Mouse (Mus musculus): ENCODE results near the gene Cstb. TPM values are rescaled to one million over a fixed set of nuclear protein-coding genes. Genes with fewer than 3 reads are reported as not detected.

Cstb gene
- polyA plus RNA-seq, 1 experiment = 20.4 TPM

DNA sequence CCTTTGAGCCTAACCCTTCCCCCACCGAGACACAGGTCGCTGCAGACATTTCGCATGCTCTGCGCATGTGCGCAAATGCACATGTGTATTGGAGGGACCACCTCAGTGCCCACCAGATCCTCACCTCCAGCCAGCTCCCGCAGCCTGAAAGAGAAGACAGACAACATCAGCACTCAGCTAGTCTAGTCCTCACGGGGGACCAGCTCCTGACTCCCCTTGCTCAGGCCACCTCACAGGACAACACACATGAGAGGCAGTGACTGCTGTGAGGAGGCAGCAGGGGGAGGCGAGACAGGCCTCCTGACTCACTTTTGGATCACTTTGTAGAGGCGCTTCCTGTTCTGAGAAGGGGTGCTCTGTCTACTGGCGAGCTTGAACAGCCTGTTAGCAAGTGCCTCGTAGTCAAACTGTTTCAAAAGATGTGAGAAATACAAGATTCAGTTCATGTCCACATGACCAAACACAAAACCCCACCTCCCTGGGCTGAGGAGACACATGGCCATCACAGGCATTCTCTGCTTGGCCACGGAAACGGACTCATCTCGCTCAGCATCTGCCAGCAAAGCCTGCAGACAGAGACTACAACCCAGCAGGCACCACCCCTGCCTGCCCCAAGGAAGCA, 23.1 kb upstream of the Cstb start:
- TF ChIP-seq POLR2A (IDR thresholded peaks at IDR 0.05; ENCODE audit: low read depth, low read length) (no peak), CTCF (IDR thresholded peaks at IDR 0.05; ENCODE audit: extremely low read depth, insufficient read depth, insufficient read length, insufficient replicate concordance) (no peak)
- Histone ChIP-seq H3K4me3 (ENCODE audit: extremely low read depth, insufficient read depth, insufficient read length) (no peak overlapping the region), H3K4me1 (ENCODE audit: control insufficient read depth, insufficient read depth, insufficient read length) (peaks cover 5% of the 10 kb centered on the region; the same call in 1 of the 2 replicates), H3K27ac (ENCODE audit: insufficient read depth, low read length) (no peak overlapping the region), H3K27me3 (ENCODE audit: control insufficient read depth, insufficient read depth, low read length) (no peaks in the 10 kb centered on the region), H3K36me3 (ENCODE audit: control insufficient read depth, insufficient read depth, low read length) (peaks cover 57% of the 10 kb centered on the region)
- WGBS = 84% methylated on average over 14 of the region's 14 CpGs
- no peak for DNase-seq (ENCODE audit: low read depth in 1 of 2, low spot score in 2 of 2)

DNA sequence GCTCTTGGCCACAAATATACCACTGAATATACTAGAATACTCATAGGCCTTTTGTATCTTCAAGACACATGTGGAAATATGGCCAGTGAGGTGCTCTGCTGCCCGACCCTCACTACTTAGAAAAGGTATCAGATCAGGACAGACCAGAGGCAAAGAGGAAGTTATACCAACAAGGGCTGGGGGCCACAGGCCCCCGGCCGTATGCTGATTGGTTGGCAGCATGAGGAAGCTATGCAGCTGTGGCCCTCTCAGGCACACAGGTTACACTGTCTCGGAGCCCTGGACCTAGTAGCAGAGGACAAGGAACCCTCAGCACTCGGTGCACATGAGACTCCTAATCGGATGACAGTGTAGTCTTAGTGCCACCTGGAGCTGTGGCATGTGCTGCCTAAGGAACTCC, 19.3 kb upstream of the Cstb start:
- Histone ChIP-seq H3K4me1 (ENCODE audit: control insufficient read depth, insufficient read depth, insufficient read length) (peaks cover under 1% of the 10 kb centered on the region; the same call in 1 of the 2 replicates), H3K4me3 (ENCODE audit: extremely low read depth, insufficient read depth, insufficient read length) (no peak overlapping the region)
- DNase-seq (ENCODE audit: low read depth in 1 of 2, low spot score in 2 of 2) = no peak

DNA sequence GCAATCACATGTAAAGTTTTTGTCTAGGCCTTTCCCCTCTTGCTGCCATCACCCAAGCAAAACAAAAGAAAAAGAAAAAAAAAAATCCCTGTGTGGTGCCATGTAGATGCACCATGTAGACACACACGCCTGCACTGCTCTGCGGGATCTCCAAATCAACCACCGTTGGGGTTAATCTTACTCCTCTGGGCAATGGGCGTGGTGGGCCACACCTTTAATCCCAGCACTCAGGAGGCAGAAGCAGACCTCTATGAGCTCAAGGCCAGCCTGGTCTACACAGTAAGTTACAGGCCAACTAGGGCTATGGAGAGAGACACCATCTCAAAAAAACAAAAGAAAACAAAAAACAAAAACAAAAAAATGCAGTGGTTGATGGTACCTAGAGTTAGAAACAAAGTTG, 18.3 kb upstream of the Cstb start:
- Histone ChIP-seq H3K27ac (ENCODE audit: insufficient read depth, low read length) (no peak overlapping the region), H3K27me3 (ENCODE audit: control insufficient read depth, insufficient read depth, low read length) (no peaks in the 10 kb centered on the region), H3K36me3 (ENCODE audit: control insufficient read depth, insufficient read depth, low read length) (peaks cover 63% of the 10 kb centered on the region), H3K4me1 (ENCODE audit: control insufficient read depth, insufficient read depth, insufficient read length) (peaks cover 2% of the 10 kb centered on the region; the same call in 1 of the 2 replicates), H3K4me3 (ENCODE audit: extremely low read depth, insufficient read depth, insufficient read length) (no peak overlapping the region)
- TF ChIP-seq CTCF (IDR thresholded peaks at IDR 0.05; ENCODE audit: extremely low read depth, insufficient read depth, insufficient read length, insufficient replicate concordance) (no peak), POLR2A (IDR thresholded peaks at IDR 0.05; ENCODE audit: low read depth, low read length) (no peak)
- DNase-seq (ENCODE audit: low read depth in 1 of 2, low spot score in 2 of 2) = no peak
- 77% methylated on average over 4 of the region's 4 CpGs for WGBS

More for the DNA sequence above, 19.3 kb upstream of the Cstb start:
- TF ChIP-seq POLR2A (IDR thresholded peaks at IDR 0.05; ENCODE audit: low read depth, low read length) = no peak
- TF ChIP-seq CTCF (IDR thresholded peaks at IDR 0.05; ENCODE audit: extremely low read depth, insufficient read depth, insufficient read length, insufficient replicate concordance) = no peak
- H3K27me3 ChIP-seq (ENCODE audit: control insufficient read depth, insufficient read depth, low read length) = no peaks in the 10 kb centered on the region
- H3K36me3 ChIP-seq (ENCODE audit: control insufficient read depth, insufficient read depth, low read length) = peaks cover 71% of the 10 kb centered on the region
- 41% methylated on average over 6 of the region's 6 CpGs for WGBS
- no peak overlapping the region for H3K27ac ChIP-seq (ENCODE audit: insufficient read depth, low read length)

DNA sequence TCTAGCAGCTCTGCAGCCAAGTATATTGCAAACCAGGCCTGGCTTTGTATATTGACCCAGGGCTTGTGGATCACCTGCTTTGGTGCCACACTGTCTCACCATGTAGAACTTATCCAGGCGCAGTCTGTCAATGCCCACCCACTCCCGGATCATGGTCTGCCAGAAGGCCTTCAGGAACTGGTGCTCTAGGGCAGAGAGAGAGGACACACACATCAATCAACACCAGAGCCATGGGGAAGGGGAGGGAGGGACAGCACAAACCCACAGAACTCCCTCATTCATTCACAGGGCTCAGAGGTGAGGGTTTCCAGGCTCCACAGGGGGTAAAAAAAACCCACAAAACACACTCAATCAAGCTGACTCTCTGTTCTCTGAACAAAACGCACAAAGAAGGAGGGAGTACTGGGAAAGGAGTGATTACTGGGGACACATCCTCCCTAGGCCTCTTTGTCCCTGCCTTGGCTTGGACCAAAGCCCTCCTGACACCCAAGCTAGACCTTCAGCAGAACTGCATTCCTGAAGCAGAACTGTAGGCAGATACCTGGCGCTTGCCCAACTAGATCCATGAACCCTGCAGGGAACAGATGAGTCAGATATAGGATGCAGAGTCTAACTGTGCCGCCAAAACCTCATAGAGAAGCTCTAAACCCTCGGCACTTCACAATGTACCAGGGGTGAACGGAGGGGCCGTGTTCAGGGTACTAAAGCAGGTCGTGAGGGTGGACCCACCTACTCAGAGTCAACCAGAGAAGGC, 16.3 kb upstream of the Cstb start:
- TF ChIP-seq CTCF (IDR thresholded peaks at IDR 0.05; ENCODE audit: extremely low read depth, insufficient read depth, insufficient read length, insufficient replicate concordance) = no peak
- no peak for TF ChIP-seq POLR2A (IDR thresholded peaks at IDR 0.05; ENCODE audit: low read depth, low read length)
- no peaks in the 10 kb centered on the region for H3K27me3 ChIP-seq (ENCODE audit: control insufficient read depth, insufficient read depth, low read length)
- 91% methylated on average over 9 of the region's 9 CpGs for WGBS
- H3K4me3 ChIP-seq (ENCODE audit: extremely low read depth, insufficient read depth, insufficient read length) = no peak overlapping the region
- peaks cover 2% of the 10 kb centered on the region; the same call in 1 of the 2 replicates for H3K4me1 ChIP-seq (ENCODE audit: control insufficient read depth, insufficient read depth, insufficient read length)
- no peak for DNase-seq (ENCODE audit: low read depth in 1 of 2, low spot score in 2 of 2)
- H3K27ac ChIP-seq (ENCODE audit: insufficient read depth, low read length) = no peak overlapping the region
- peaks cover 45% of the 10 kb centered on the region for H3K36me3 ChIP-seq (ENCODE audit: control insufficient read depth, insufficient read depth, low read length)

DNA sequence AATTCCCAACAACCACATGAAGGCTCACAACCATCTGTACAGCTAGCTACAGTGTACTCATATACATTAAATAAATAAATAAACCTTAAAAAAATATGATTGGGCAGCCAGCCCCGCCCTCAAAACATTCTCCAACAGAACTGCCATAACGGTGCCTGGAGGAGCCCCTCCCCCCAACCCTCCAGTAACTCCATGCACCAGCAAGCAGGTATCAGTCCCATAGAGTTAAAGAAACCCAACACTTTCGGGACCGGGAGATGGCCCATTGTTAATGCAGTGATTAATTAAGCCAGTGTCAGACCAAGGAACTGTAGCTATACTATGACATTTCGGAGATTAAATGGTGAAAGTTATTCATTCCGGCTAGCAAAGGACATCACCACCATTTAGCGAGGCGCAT, 13.6 kb upstream of the Cstb start:
- Histone ChIP-seq H3K27me3 (ENCODE audit: control insufficient read depth, insufficient read depth, low read length) (no peaks in the 10 kb centered on the region), H3K4me3 (ENCODE audit: extremely low read depth, insufficient read depth, insufficient read length) (peak overlapping the region; percentile 81), H3K36me3 (ENCODE audit: control insufficient read depth, insufficient read depth, low read length) (peaks cover 26% of the 10 kb centered on the region), H3K4me1 (ENCODE audit: control insufficient read depth, insufficient read depth, insufficient read length) (peaks cover 2% of the 10 kb centered on the region; the same call in 1 of the 2 replicates), H3K27ac (ENCODE audit: insufficient read depth, low read length) (no peak overlapping the region)
- WGBS = 13% methylated on average over 8 of the region's 8 CpGs
- no peak for TF ChIP-seq POLR2A (IDR thresholded peaks at IDR 0.05; ENCODE audit: low read depth, low read length)
- TF ChIP-seq CTCF (IDR thresholded peaks at IDR 0.05; ENCODE audit: extremely low read depth, insufficient read depth, insufficient read length, insufficient replicate concordance) = no peak
- no peak for DNase-seq (ENCODE audit: low read depth in 1 of 2, low spot score in 2 of 2)

DNA sequence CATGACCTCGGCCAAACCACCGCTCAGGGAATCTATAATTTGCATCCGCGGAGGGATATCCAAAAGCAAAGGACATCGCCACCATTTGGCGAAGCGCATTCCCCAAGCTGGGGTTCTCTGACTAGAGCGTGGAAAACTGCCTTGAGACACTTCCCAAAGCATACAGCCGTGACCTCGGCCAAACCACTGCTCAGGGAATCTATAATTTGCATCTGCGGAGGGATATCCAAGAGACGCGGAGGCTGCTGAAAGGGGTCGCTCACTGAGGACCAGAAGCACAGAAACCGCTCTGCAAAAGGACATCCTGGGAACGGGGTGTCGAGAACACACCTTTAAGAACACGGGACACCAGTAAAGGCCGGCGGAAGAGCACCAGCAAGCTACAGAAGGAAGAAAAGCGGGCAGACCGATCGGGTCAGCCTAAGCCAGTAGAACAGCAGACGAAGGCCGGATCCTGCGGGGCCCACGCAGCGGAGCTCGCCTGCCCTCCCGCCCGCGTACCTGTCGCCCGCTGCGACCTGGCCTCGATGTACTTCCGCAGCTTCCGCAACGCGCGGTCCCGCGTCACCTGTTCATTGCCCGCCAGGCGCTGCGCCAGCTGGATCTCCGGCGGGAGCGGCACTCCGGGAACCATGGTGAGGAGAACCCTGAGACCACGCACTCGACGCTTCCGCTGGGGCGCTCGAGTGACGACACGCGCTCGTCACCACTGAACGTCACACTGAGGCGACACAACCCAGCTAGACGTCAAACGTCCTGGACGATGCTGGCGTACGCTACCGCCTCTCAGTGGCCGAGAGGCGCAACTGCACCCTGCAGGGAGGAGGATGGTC, 12.9 kb upstream of the Cstb start, which contains the start of gene Rrp1:
Gene Rrp1, minus strand, starts transcription at position 725 of the 833 bp plus-strand sequence.
- TF ChIP-seq CTCF (IDR thresholded peaks at IDR 0.05; ENCODE audit: extremely low read depth, insufficient read depth, insufficient read length, insufficient replicate concordance) (peak; percentile 99), POLR2A (IDR thresholded peaks at IDR 0.05; ENCODE audit: low read depth, low read length) (peak; percentile 65)

More for the DNA sequence above, 12.9 kb upstream of the Cstb start, which contains the start of gene Rrp1:
- WGBS = under 1% methylated on average over 70 of the region's 70 CpGs
- no peaks in the 10 kb centered on the region for H3K27me3 ChIP-seq (ENCODE audit: control insufficient read depth, insufficient read depth, low read length)
- DNase-seq (ENCODE audit: low read depth in 1 of 2, low spot score in 2 of 2) = peak; percentile 89 to 90
- H3K36me3 ChIP-seq (ENCODE audit: control insufficient read depth, insufficient read depth, low read length) = peaks cover 22% of the 10 kb centered on the region
- peak within 1 kb of the TSS; percentile 81 for H3K4me3 ChIP-seq (ENCODE audit: extremely low read depth, insufficient read depth, insufficient read length)
- peaks cover 2% of the 10 kb centered on the region; the same call in 1 of the 2 replicates for H3K4me1 ChIP-seq (ENCODE audit: control insufficient read depth, insufficient read depth, insufficient read length)
- H3K27ac ChIP-seq (ENCODE audit: insufficient read depth, low read length) = peak within 1 kb of the TSS; percentile 17
